Mouse (Mus musculus): Measurements from ENCODE around the gene Amot. TPM values are rescaled to one million over a fixed set of nuclear protein-coding genes. Genes with fewer than 3 reads are reported as not detected.

The Amot gene
- 4.0 and 9.2 TPM in 2 replicates for polyA plus RNA-seq (2012; rRNA removed; ENCODE audit: low replicate concordance)

GRCm38 (mm10) chrX:145504717-145505415, at the start of gene Amot:
Amot (minus strand) TSS chrX:145505181.

Other genes with a start within 250 kb of the Amot start
- gene Lhfpl1, start 156.1 kb downstream of the Amot start, polyA plus RNA-seq (2012; rRNA removed; ENCODE audit: low replicate concordance), result 0.08 TPM in 1 of 2 replicates, not detected in the other